Comparison of ENCODE assay signal across 11 mouse cellular contexts in the genomic region with DNA sequence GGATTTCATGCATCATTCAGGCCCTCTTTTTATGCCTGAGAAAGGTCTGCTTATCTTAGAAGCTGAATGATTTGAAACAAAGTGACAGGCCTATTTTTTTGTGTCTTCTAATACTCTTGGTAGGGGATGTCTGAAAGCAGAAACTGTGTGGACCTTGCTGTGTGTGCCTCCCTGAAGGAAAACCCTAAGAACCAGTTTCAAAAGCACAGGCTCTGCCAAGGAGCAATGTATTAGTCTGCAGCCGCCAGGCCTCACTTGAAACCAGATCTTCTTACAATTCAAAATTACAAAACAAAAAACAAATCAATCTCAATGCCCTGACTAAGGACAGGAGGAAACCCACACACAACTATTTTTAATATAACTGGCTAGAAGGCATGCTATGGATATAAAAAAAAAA. TPM values are rescaled to one million over a fixed set of nuclear protein-coding genes. Genes with fewer than 3 reads are reported as not detected.
DNase-seq lines count a peak whose midpoint lies in the region; ATAC-seq and TF ChIP-seq lines count a peak whose summit lies in the region.
"Had no signal": no experiment of that assay in that cellular context is flagged by ENCODE, and none has a peak within 500 bp of the region (broad histone marks: within the 10 kb centered on the region; RNA-seq: fewer than 3 reads in every experiment).

No protein-coding gene starts in this region.

- no peaks in the 10 kb centered on the region for H3K36me3 ChIP-seq in heart, embryonic 14.5 days (ENCODE audit: control insufficient read depth, insufficient read depth, low read length)
- no peaks in the 10 kb centered on the region for H3K36me3 ChIP-seq in hindbrain, embryonic 10.5 days
- H3K36me3 ChIP-seq in midbrain, embryonic 13.5 days: no peaks in the 10 kb centered on the region

- no peak for ATAC-seq in heart, embryonic 14.5 days (ENCODE audit: insufficient number of reproducible peaks, insufficient read depth, low FRiP score, low read depth)
- no peak for ATAC-seq in midbrain, embryonic 13.5 days

- intact Hi-C loops in heart, postnatal 10 days (cut with DNase I): no loop called here

- no peak for DNase-seq in heart, postnatal 10 days
- DNase-seq in hindbrain, embryonic 10.5 days (ENCODE audit: low spot score): no peak
- no peak for DNase-seq in thymus, postnatal 4 days
- DNase-seq in c-Kit-positive CD71-positive TER-119-positive erythroid progenitor cells, embryonic 14.5 days (ENCODE audit: low spot score): no peak
- no peak for DNase-seq in layer of hippocampus, postnatal 10 days (ENCODE audit: low spot score in 2 of 2)
- DNase-seq: right cerebral cortex, adult 18-20 months; thymus, adult 2 months had no signal

- H3K4me1 ChIP-seq in heart, embryonic 14.5 days (ENCODE audit: control insufficient read depth in 2 of 2, insufficient read depth in 2 of 2, low read length in 2 of 2): peaks cover 0 to 10% of the 10 kb centered on the region in 2 experiments; a peak in 2 of 4 replicates
- no peaks in the 10 kb centered on the region for H3K4me1 ChIP-seq in cortical plate, adult 2 months (ENCODE audit: control insufficient read depth, insufficient read depth, low read length)
- peaks cover 17% of the 10 kb centered on the region for H3K4me1 ChIP-seq in hindbrain, embryonic 10.5 days (replicated peaks)
- H3K4me1 ChIP-seq in midbrain, embryonic 13.5 days (replicated peaks): peaks cover 22% of the 10 kb centered on the region

- no peaks in the 10 kb centered on the region for H3K27me3 ChIP-seq in heart, embryonic 14.5 days (ENCODE audit: control insufficient read depth, insufficient read depth, low read length)
- no peaks in the 10 kb centered on the region for H3K27me3 ChIP-seq in hindbrain, embryonic 10.5 days (ENCODE audit: insufficient read depth, poor library complexity, severe bottlenecking)
- no peaks in the 10 kb centered on the region for H3K27me3 ChIP-seq in midbrain, embryonic 13.5 days

- TF ChIP-seq POLR2A in cortical plate, adult 2 months (IDR thresholded peaks at IDR 0.05; ENCODE audit: extremely low read depth, insufficient read depth, low read length): no peak

- H3K4me2 ChIP-seq in heart, embryonic 14.5 days (ENCODE audit: low read length): peak overlapping the region; percentile 14; the same call in 1 of the 2 replicates
- H3K4me2 ChIP-seq in midbrain, embryonic 13.5 days (replicated peaks): no peak overlapping the region
- H3K4me2 ChIP-seq: liver, embryonic 11.5 days had no signal

- H3K9ac ChIP-seq in heart, embryonic 14.5 days (ENCODE audit: low read length): 0 out of 2 replicates have a peak overlapping the region, but pooled peaks have one; percentile 2
- H3K9ac ChIP-seq in midbrain, embryonic 13.5 days (replicated peaks): peak overlapping the region; percentile 41

- H3K9me3 ChIP-seq in heart, embryonic 14.5 days (ENCODE audit: control insufficient read depth, low read length): no peaks in the 10 kb centered on the region
- no peaks in the 10 kb centered on the region for H3K9me3 ChIP-seq in hindbrain, embryonic 10.5 days
- no peaks in the 10 kb centered on the region for H3K9me3 ChIP-seq in midbrain, embryonic 13.5 days

- no peak overlapping the region for H3K4me3 ChIP-seq in heart, embryonic 14.5 days (ENCODE audit: control insufficient read depth in 1 of 2, insufficient read depth in 1 of 2, low read depth in 1 of 2, low read length in 2 of 2)
- H3K4me3 ChIP-seq in cortical plate, adult 2 months (ENCODE audit: insufficient read depth, low read length): no peak overlapping the region
- H3K4me3 ChIP-seq in hindbrain, embryonic 10.5 days: no peak overlapping the region
- H3K4me3 ChIP-seq in midbrain, embryonic 13.5 days (replicated peaks): no peak overlapping the region

- 67% methylated on average over 1 of the region's 1 CpGs for WGBS in heart, embryonic 14.5 days
- WGBS in hindbrain, embryonic 10.5 days: 71% methylated on average over 1 of the region's 1 CpGs
- 16% methylated on average over 1 of the region's 1 CpGs for whole genome bisulfite sequencing in midbrain, embryonic 13.5 days

- no peak for TF ChIP-seq CTCF in cortical plate, adult 2 months (IDR thresholded peaks at IDR 0.05; ENCODE audit: extremely low read depth, insufficient read depth, low read length)

- peak overlapping the region; percentile 47 to 62; a peak in 3 of 4 replicates for H3K27ac ChIP-seq in heart, embryonic 14.5 days (replicated peaks in 1 of 2; ENCODE audit: control insufficient read depth in 1 of 2, insufficient read depth in 1 of 2, low read depth in 2 of 2, low read length in 2 of 2)
- peak overlapping the region; percentile 35; the same call in 1 of the 2 replicates for H3K27ac ChIP-seq in cortical plate, adult 2 months (ENCODE audit: insufficient read depth, low read length)
- H3K27ac ChIP-seq in hindbrain, embryonic 10.5 days: peak overlapping the region; percentile 79
- H3K27ac ChIP-seq in midbrain, embryonic 13.5 days: peak overlapping the region; percentile 87

RNA-seq across cellular contexts. Expression of a gene that starts 12.5 kb away (rescaled TPM):
- polyA plus RNA-seq in heart, embryonic 14.5 days (2014; fragmentation: Nextera tagmentation; extraction: Ambion mirVana): 165 and 168 TPM in 2 replicates
- 100 to 1,000 TPM; 224 TPM for total RNA-seq in heart, postnatal 10 days (2021)
- 54.9 and 59.1 TPM in 2 replicates for polyA plus RNA-seq in cortical plate, adult 2 months (2012; rRNA removed)
- 75.4 and 78.2 TPM in 2 replicates for polyA plus RNA-seq in hindbrain, embryonic 10.5 days (2016; fragmentation: Nextera tagmentation; extraction: Ambion mirVana)
- 91.4 and 94.5 TPM in 2 replicates for polyA plus RNA-seq in midbrain, embryonic 13.5 days (2015; fragmentation: Nextera tagmentation; extraction: Ambion mirVana)
- total RNA-seq in layer of hippocampus, postnatal 10 days (2021): 10 to 100 TPM; 64.6 to 66.2 TPM

RNA-seq across cellular contexts. Expression of a gene that starts 23.2 kb away (rescaled TPM):
- 8.7 and 9.4 TPM in 2 replicates for polyA plus RNA-seq in heart, embryonic 14.5 days (2014; fragmentation: Nextera tagmentation; extraction: Ambion mirVana)
- 1 to 10 TPM; 5.4 to 5.7 TPM for total RNA-seq in heart, postnatal 10 days (2021)
- polyA plus RNA-seq in cortical plate, adult 2 months (2012; rRNA removed): 9.5 and 10.2 TPM in 2 replicates
- polyA plus RNA-seq in hindbrain, embryonic 10.5 days (2016; fragmentation: Nextera tagmentation; extraction: Ambion mirVana): 5.6 and 6.1 TPM in 2 replicates
- polyA plus RNA-seq in midbrain, embryonic 13.5 days (2015; fragmentation: Nextera tagmentation; extraction: Ambion mirVana): 4.7 and 5.4 TPM in 2 replicates
- 1 to 10 TPM; 6.6 to 7.1 TPM for total RNA-seq in layer of hippocampus, postnatal 10 days (2021)

Comparison
In these comparisons a context has a peak if more than half of its experiments do, and no peak if none do; other contexts are left out.
1. H3K27ac ChIP-seq: peak in every context shown above with its lines; median percentile 87 in midbrain, embryonic 13.5 days; 79 in hindbrain, embryonic 10.5 days; 54 in heart, embryonic 14.5 days; 35 in cortical plate, adult 2 months.